Mouse (Mus musculus) adrenal gland, adult (tissue): ENCODE data around the gene Olfr895.

Experiments
- DNase-seq, 2 experiments: peaks; one replicate each; pipeline ENCODE4 v3.0.0; 2022 to 2023; ENCODE audit warnings: low spot score in 1 of 2; ENCODE audit not compliant: inconsistent age in 2 of 2

The Olfr895 gene

GRCm38 (mm10) chr9:38267551-38267950 lies at the start of gene Olfr895:
Gene Olfr895, plus strand, starts transcription at chr9:38267851.
- DNase-seq: no peak

- DNase-seq: no peak
Measured at GRCm38 (mm10) chr9:38252474-38252873, 15.2 kb upstream of the Olfr895 start, which contains the start of gene Olfr143. Gene Olfr143, plus strand, starts transcription at chr9:38252774.

DNA sequence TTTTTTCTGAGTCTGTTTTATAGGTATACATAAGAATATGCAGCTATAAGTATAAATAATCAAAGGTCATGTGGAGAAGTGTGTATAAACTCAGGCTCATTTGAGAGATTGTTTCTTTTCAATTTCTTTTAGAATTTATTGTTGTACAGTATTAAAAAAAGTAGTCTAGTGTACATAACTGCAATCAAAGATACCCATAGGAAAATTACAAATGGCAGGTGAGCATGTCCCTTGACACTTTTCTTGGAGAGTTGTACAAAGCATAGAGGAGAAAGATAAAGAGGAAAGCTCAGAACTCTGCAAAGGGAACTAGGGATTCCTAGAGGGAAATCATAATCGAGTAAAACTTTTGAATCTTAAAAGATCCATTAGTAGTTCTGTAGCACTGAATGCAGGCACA lies 23.2 kb downstream of the Olfr895 start, which contains the start of gene Olfr896-ps1:
TSS of gene Olfr896-ps1 (plus strand) at position 301 of the 400 bp plus-strand sequence.
- no peak for DNase-seq
